Mouse (Mus musculus) erythroid progenitor cell, adult 5-6 weeks (primary cell): Measurements from ENCODE around the gene Pmel. TPM values are rescaled to one million over a fixed set of nuclear protein-coding genes. Genes with fewer than 3 reads are reported as not detected.

Experiments
- ATAC-seq: replicated peaks from 2 replicates; pipeline ENCODE4 v1.8.0; 2016; ENCODE audit warnings: moderate number of reproducible peaks, mild to moderate bottlenecking, moderate TSS enrichment, inconsistent platforms; ENCODE audit not compliant: poor library complexity, low FRiP score, severe bottlenecking
- total RNA-seq, 2 experiments: library from RNA; stranded (forward) in 1 of 2; stranded (reverse) in 1 of 2; fragments of 150-400 nt in 1 of 2; fragments of 186-747, 209-891 nt in 1 of 2; gene quantifications; 2 replicates each; pipeline versions ENCODE4 v1.2.3 to v1.2.4; 2015 to 2017; ENCODE audit warnings: low replicate concordance in 2 of 2

Gene Pmel
- total RNA-seq (2015; ENCODE audit: low replicate concordance) (not detected in 2 replicates), total RNA-seq (2017; ENCODE audit: low replicate concordance) (0.39 TPM in 1 of 2 replicates, not detected in the other)

DNA sequence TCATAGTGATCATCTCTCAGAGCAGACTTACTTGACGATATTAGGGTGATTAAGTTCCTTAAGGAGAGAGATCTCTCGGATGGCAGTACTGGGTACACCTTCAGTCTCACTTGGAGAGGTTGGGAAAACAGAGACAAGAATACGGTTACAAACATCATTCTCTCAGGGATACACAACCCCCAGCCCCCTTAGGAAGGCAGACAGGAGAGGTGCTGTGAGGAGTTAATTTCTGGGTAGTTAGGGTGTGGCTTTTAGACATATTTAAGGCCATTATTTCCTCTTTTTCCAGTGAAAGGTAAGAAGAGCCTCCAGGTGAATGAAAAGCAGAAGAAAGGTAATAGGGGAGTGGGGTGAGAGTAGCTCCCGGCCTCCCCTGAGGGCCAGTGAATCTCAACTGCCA, at the start of gene Pmel:
Gene Pmel (plus strand): TSS at position 301 of the 400 bp plus-strand sequence.
- peak; percentile 9; the same call in 1 of the 2 replicates for ATAC-seq

DNA sequence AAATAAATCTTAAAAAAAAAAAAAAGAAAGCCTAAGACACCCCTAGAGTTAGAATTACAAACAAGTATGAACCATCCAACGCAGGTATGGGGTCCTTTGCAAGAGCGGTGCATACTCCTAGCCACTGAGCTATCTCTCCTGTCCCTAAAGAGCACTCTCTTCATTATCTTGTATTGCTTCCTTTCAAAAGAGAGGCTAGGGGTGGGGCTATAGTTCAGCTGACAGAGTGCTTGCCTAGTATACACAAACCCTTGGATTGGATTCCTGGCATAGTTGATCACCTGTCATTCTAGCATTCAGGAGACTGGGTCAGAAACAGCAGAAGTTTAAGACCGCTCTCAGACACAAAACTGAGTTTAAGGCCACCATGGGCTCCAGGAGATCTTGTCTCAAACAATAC, 48.7 kb upstream of the Pmel start:
- peak; percentile 86 for ATAC-seq

DNA sequence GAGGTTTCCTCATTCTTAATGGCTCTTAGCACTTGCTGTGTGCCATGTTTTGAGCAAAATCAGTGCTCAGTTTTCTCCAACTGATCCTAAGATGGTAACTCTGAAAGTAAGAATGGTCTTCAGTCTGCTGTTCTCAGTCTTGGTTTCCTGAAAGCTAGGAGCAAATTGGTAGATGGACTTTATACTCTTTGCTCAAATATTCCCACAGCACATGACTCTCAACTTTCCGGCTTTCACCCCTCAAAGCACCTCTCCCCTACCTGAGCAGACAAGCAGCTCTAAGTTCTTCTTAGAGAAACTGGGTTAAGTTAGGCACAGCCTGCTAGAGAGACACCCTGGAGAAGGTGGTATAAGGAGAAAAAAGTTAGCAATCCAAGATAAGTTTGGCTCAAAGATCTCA, 47.3 kb upstream of the Pmel start:
- ATAC-seq = no peak

DNA sequence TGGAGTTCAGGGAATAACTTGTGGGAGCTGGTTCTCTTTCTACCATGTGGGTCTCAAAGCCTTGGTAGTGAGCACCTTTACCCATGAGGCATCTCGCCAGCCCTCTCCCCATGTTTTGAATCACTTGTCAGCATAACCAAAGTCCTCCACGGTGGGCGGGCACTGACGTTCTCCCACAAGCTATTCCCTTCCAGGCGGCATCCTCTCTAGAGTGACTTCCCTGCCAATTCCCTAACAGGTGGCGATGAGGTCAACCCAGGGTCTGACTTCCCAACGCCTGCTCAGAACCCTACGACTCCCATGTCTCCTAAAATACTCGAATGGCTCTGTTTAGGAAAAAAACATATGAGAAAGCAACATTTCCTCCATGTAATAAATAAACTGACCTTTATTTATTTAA, 46.2 kb upstream of the Pmel start:
- no peak for ATAC-seq

DNA sequence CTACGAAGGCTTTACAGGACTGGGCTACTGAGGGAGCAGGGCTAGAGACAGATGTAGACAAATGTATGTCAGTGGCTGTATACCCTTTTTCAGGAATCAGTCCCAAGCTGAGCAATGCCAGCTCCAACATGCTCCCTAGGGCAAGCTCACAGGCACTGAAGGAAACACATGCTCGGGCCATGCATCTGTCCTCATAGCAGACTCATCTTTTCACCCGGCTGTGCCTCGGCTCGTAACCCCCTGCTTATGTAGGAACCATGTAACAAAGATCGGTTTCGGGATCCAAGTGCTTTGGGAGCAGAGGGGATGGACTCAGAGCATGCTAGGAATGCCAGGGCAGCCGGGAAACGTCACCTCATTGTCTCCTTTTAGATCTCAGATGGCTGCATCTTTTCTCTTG, 44.5 kb upstream of the Pmel start:
- no peak for ATAC-seq

DNA sequence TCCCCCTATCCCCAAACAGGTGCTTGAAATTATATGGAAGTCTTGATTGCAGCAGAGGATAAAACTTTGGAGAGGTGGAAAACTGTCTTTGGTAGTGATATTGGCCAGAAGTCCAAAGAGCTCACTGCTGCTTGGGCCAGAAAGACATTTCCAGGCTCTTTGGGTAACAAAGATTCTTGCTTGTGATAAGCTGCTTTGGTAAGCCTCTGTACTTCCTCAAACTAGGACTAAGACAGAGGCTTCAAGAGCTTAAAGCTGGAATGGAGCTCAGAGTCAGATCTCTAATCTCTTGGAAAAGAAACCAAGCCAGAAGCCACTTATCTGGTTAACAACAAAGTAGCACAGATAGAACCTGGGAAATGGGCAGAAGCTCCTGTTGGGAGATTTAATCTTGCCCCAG, 41.5 kb upstream of the Pmel start:
- no peak for ATAC-seq

DNA sequence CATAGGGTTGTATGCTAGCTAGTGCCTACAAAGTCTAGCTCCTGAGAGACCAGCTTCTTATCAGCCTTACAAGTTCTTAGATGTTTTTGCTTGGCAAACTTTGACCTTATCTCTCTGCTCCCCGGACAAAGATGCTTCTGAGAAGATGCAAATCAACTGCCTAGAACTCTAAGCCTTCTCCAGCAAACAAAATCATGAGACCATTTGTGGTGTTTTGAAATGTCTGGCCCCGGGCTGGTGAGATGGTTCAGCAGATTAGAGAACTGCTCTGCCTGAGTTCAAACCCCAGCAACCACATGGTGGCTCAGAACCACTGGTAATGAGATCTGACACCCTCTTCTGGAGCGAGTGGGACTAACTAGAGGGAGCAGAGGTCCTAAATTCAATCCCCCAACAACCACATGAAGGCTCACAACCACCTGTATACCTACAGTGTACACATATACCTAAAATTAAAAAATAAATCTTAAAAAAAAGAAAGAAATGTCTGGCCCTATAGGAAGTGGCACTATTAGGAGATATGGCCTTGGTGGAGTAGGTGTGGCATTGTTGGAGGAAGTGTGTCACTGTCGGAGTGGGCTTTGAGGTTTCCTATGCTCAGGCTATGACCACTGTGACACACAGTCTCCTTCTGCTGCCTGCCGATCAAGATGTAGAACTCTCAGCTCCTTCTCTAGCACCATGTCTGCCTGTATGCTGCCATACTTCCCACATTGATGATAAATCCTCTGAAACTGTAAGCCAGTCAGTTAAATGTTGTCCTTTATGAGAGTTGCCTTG, 40.4 kb upstream of the Pmel start:
- ATAC-seq = no peak

DNA sequence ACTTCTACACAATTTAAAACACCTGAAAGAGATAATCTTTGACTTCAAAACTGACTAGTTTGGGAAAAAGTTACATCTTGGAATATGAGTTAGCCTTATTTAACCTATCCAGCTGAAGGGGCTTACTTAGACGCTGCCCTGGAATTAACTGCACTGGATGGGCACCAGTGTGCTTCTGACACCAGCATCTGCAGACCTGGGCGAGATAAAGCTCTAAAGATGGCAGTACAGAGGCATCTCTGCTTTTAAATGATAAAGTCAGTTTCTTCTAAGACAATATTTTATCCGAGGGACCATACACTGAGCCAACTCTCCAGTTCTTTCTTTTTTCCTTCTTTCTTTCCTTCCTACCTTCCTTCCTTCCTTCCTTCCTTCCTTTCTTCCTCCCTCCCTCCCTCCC, 39.2 kb upstream of the Pmel start:
- ATAC-seq = peak; percentile 80

DNA sequence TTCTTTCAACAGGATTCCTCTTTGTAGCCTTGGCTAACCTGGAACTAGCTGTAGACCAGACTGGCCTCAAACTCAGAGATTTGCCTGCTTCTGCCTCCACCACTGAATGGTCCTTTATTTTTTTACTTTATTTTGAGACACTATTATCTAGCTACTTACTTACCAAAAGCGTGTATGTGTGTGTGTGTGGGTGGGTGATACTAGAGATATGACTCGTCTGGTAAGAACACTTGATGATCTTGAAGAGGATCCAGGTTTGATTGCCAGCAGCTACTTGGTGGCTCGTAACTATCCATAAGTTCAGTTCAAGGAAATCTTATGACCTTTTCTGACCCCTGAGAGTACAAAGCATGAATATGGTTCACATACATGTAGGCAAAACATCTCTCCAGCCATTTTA, 38.7 kb upstream of the Pmel start:
- ATAC-seq = peak; percentile 57

DNA sequence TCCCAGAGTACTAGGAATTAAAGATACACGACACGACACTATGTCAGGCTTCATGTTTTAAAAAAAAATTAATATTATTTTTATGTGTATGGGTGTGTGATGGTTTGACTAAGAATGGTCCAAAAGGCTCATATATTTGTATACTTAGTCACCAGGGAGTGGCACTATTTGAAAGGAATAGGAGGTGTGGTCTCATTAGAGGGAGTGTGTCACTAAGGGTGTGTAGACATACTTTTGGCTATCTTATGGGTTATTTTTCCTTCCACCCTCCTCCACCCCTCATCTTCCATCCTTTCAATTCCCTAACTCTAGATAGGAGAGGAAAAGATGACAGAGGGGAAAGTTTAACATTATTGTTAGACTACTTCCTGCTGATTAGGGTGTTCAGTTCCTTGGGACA, 38.2 kb upstream of the Pmel start:
- peak; percentile 67 for ATAC-seq

DNA sequence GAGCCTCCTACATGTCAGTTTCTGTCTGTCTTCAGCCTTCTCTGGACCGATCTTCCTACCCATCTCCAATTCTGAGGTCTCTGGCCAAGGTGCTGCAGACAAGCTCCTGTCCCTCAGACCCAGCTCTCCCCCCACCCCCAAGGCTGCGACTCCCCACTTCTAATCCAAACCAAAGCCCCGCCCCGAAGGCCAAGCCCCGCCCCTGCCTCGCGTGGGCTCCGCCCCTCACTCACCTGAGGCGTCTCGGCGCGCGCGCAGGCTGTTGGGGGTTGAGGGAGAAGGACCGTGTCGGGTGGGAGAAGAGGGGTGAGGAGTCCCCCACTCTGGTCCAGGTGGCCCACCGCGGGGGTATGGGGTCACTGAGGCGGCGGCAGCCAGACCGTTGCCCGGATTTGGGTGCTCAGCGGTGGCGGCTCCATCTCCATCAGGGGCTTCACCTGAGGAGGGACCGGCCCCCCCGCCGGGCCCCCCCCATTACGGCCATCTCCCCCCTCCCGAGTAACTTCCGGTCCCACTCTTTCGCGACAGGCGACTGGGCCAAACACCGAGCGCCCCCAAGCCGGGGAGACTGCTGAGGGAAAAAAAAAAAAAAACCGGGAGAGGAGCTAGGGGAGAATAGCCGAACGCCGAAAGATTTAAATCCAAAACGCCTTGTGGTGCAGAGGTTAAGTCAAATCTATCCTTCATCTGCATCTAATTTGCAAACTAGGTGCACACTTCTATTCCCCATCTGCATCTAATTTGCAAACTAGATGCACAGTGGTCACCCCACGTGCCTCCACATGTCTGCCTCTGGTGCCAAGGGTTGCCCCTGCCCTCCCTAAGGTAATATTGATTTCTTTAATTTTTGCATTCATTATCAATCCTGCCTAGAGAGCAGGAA, 35.0 kb upstream of the Pmel start:
- peak; percentile 37; the same call in 1 of the 2 replicates for ATAC-seq

DNA sequence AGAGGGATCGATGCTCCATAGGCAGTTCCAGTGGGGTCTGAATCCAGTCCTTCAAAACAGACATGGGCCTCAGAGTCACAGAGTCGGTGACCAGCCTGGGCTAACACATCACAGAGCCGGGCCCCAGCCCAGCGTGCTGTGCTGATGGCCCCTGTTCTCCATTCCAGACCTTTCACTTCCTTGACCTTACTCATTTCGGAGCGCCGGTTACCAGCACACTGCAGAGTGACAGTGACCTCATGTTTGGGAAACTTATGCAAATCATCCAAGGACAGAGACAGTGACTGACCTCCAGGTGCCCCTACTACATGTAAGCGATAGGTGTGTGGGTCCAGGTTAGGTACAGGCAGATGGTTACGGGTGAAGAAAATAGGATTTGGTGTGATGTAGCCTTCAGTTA, 32.8 kb upstream of the Pmel start:
- no peak for ATAC-seq

DNA sequence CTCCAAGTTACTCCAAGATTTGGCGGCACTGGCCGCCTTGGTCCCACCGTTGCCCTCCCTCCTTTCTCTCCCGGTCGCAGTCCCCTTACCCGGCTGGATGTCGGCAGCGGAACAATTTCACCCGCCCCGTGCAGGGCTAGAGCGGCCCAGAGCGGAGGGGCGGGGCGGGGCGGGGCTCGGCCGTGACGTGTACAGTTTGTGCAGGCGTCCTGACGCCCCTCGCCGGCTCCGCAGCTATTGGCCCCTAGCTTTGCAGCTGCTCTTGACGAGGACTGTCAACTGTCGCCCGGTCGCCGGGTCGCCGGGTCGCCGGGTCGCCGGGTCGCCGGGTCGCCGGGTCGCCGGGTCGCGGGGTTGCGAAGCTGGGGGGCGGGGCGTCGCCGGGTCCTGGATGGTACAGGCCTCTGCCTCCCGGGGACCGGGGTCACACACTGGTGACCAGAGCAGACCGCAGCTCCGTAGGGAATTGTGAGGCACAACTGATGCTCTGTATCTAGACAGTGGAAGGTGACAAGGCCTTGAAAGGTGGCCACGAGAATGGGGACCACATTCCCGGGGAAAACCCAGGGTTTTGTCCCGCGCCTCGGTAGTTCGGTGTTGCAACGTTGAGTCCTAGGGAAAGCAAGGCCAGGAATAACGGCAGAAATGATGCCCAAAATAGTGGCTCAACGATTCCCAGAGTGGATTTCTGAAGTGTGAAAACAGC, 30.1 kb upstream of the Pmel start, which contains the start of gene Suox:
Gene Suox (minus strand): TSS at position 311 of the 706 bp plus-strand sequence.
- ATAC-seq = peak; percentile 77

DNA sequence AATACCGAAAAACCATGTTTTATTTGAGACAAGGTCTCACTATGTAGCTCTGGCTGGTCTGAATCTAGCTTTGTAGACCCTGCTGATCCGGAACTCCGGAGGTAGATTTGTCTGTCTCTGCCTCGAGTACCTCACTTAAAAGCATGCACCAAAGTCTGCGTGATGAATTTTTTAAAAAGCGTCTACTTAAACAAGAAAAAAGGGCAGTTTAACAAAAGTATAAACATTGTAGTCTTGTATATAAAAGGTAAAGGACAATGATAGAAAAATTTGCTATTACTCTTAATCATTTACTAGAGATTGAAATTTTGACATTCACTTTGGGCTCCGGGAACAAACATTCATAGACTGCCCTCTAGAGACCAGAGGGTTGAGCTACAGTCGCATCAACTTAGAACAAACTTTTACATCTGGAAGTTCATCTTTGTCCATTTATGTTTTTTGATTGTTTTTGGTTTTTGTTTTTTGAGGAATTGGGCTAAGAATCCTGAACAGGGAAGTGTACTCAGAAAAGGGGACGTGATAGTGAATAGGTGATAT, 29.5 kb upstream of the Pmel start:
- peak; percentile 71 for ATAC-seq

DNA sequence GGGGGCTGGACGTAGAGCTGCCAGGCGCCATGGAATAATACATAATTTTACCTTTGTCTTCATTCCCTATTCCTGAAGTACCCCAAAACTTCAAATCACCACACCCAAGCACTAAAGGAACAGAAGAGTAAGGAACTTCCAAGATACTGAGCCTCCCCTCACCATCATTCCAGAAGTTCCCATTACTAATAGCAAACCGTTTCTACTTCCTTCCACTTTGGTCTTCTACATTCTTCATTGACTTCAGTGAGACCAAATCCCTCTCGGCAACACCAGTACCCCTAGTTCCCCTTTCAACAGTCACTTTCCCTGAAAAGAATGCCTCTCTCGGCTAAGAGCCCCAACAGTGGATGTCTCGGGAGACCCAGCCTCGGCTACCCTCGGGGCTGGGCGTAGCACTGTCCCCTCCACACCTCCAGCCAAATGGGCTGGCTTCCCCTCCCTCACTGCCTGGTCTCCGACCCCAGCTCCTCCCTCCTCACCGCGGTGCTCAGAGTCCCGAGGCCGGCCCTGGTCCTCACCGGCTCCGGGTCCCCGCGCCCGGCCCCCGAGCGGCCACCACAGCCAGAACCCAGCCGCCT, 8.5 kb upstream of the Pmel start:
- no peak; the same call in 1 of the 2 replicates for ATAC-seq

DNA sequence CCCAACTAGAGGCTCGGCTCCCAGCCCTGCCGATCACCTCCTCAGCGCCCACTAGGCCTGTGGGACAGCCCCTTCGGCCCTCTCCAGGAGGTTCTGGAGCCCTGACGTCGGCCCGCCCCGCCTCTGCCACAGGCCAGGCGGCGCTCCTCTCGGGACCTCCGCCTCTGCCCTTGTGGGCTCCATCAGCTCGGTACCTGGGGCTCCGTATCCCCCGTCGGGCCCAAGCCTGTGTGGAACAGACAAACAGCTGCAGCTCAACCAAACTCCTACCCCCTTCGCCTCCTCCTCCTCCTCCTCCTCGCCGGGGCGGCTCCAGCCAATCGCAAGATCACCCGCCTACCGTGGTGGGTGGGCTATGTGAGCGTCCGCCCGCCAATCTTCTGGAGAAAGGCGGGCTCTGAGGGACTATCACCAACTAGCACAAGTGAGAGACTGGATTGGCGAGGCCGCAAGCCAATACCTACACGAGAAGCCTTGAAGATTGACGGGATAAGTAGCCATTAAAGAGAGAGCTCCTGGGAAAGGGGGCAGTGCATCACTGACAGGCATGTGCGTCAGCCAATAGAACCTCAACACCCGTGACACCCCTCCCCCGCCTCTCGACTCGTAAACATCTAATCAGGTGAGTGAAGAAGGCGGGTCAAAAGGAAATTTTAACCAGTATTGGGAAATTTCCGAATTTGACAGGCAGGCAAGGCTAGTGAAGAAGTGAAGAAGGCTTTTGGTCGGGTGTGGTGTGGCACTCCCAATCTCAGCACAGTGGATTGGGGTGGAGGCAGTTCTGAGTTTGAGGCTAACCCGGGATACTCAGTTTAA, 7.8 kb upstream of the Pmel start, which contains the start of gene Rab5b:
Gene Rab5b (minus strand): TSS at position 273 of the 816 bp plus-strand sequence.
- ATAC-seq = peak; percentile 95

DNA sequence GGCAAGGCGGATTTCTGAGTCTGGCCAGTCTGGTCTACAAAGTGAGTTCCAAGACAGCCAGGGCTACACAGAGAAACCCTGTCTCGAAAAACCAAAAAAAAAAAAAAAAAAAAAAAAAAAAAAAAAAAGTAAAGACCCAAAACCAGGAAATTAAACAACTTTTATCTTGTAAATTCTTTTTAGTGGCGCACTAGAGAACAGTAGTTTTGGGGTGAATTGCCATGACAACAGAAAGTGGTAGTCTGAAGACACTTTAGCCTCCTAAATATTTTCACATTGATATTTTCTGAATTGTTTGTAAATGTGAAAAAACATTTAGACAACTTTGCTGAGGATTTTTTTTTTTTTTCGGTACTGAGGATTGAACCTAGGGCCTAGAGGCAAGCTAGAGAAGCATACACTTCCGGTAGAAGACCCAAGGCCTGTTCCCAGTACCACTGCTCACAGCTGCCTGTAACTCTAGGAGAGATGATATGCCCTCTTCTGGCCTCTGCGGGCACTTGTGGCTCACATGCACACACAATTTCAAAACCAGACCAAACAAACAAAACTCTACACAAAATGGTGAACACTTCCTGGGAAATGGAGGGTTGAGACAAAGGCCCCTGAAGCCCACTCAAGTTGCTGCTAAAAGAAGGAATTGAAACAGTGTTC, 6.8 kb upstream of the Pmel start:
- ATAC-seq = no peak

DNA sequence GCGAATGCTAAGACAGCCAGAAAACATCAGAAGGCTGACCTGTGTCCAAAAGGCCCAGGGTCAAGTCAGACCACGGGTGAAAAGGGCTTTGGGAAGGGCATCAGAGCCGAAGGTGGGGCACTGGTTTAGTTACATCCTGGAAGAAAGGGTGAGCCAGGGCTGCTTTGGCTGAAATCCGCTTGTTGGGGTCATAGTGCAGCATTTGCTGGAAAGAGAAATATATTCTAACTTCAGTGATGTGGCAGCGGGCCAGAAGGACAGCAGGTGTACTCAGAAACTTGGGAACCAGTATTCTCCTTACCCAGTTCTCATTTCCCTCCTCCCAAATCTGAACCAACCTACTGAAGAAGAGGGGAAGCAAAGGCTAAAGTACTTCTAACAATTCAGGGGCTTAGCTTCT, 5.0 kb upstream of the Pmel start:
- no peak for ATAC-seq
